Mouse (Mus musculus) E14TG2a.4 (cell line): ENCODE measurements around the gene Mb21d2.

Experiments used
- CTCF ChIP-seq: conservative IDR thresholded peaks from 2 replicates; pipeline ENCODE4 v1.5.1; 2014; ENCODE audit warnings: low read length
- NANOG ChIP-seq: IDR thresholded peaks from 2 replicates; pipeline ENCODE4 v1.6.1; 2014; ENCODE audit warnings: borderline replicate concordance, low read length, mixed read lengths
- POU5F1 ChIP-seq: IDR thresholded peaks from 2 replicates; pipeline ENCODE4 v1.6.1; 2014; ENCODE audit warnings: low read length, borderline replicate concordance

- TF ChIP-seq CTCF (no peak), POU5F1 (no peak), NANOG (no peak)
Measured at GRCm38 (mm10) chr16:28877162-28877662, 52.3 kb downstream of the Mb21d2 start.
